Mouse (Mus musculus) erythroblast, adult 5-6 weeks (primary cell): ENCODE measurements around the gene Zcchc9. TPM values are rescaled to one million over a fixed set of nuclear protein-coding genes. Genes with fewer than 3 reads are reported as not detected.
"Not testable (repeated sequence)": the region's sequence is repeated elsewhere in the genome, so short reads cannot be mapped to it uniquely, and the experiment has no call there.

ENCODE experiments used
- ATAC-seq: replicated peaks from 2 replicates; pipeline ENCODE4 v1.8.0; 2016; ENCODE audit warnings: moderate number of reproducible peaks, mild to moderate bottlenecking, moderate TSS enrichment, inconsistent platforms; ENCODE audit not compliant: poor library complexity, low FRiP score, severe bottlenecking
- total RNA-seq, 2 experiments: library from RNA; stranded (forward) in 1 of 2; stranded (reverse) in 1 of 2; fragments of 150-400 nt in 1 of 2; fragments of 200-764, 138-1000 nt in 1 of 2; gene quantifications; 2 replicates each; pipeline versions ENCODE4 v1.2.3 to v1.2.4; 2015 to 2017; ENCODE audit warnings: low replicate concordance in 2 of 2

Gene Zcchc9
- total RNA-seq, 2 experiments from 2014 or later, result 7.8 to 12.1 TPM

- ATAC-seq, result not testable (repeated sequence)
These were observed 43.9 kb downstream of the Zcchc9 start for GRCm38 (mm10) chr13:91763654-91764053.

GRCm38 (mm10) chr13:91761654-91762445, 45.7 kb downstream of the Zcchc9 start:
- ATAC-seq, result no peak

- ATAC-seq, result no peak
These were observed 47.0 kb downstream of the Zcchc9 start for GRCm38 (mm10) chr13:91760302-91761050.

- ATAC-seq, result no peak
These were observed 47.7 kb downstream of the Zcchc9 start for GRCm38 (mm10) chr13:91759791-91760190.

GRCm38 (mm10) chr13:91758316-91759048, 49.0 kb downstream of the Zcchc9 start:
- no peak for ATAC-seq

- ATAC-seq, result no peak
These were observed 51.3 kb downstream of the Zcchc9 start for GRCm38 (mm10) chr13:91756230-91756629.

- ATAC-seq, result no peak
These were observed 52.7 kb downstream of the Zcchc9 start for GRCm38 (mm10) chr13:91754762-91755161.

- no peak for ATAC-seq
These were observed 53.8 kb downstream of the Zcchc9 start for GRCm38 (mm10) chr13:91753724-91754123.

GRCm38 (mm10) chr13:91749981-91750380, 57.5 kb downstream of the Zcchc9 start:
- ATAC-seq, result no peak

GRCm38 (mm10) chr13:91748401-91748800, 59.1 kb downstream of the Zcchc9 start:
- no peak for ATAC-seq

Other genes starting within 250 kb of the Zcchc9 start
- gene Acot12, start 66.2 kb downstream of the Zcchc9 start, total RNA-seq (2015; ENCODE audit: low replicate concordance), result not detected in 2 replicates
- not detected in 2 replicates for gene Acot12, start 66.2 kb downstream of the Zcchc9 start, total RNA-seq (2017; ENCODE audit: low replicate concordance)
- not detected in 2 replicates for gene Ckmt2, start 69.2 kb upstream of the Zcchc9 start, total RNA-seq (2015; ENCODE audit: low replicate concordance)
- gene Ckmt2, start 69.2 kb upstream of the Zcchc9 start, total RNA-seq (2017; ENCODE audit: low replicate concordance), result not detected in 2 replicates